Mouse (Mus musculus): ENCODE measurements around the gene Zbtb26.

GRCm38 (mm10) chr2:37480039-37480438 is 37.1 kb upstream of the Zbtb26 start:
- TF ChIP-seq CTCF (IDR thresholded peaks at IDR 0.05) (no peak), POLR2A (IDR thresholded peaks at IDR 0.05; ENCODE audit: insufficient read depth, low read depth, low read length) (no peak), EP300 (IDR thresholded peaks at IDR 0.05; ENCODE audit: insufficient read depth, low read depth, low read length) (no peak)
